Mouse (Mus musculus): ENCODE data around the gene Micu1.

- no peak for TF ChIP-seq CTCF (IDR thresholded peaks at IDR 0.05; ENCODE audit: low read depth)
- TF ChIP-seq EP300 (IDR thresholded peaks at IDR 0.05; ENCODE audit: low read depth), result no peak
These were observed 176.5 kb downstream of the Micu1 start for GRCm38 (mm10) chr10:59878823-59879222.
